Mouse (Mus musculus) heart, embryonic 11.5 days (tissue): ENCODE measurements around the gene Naa50. TPM values are rescaled to one million over a fixed set of nuclear protein-coding genes. Genes with fewer than 3 reads are reported as not detected.

Source experiments
- ATAC-seq: fragments of 200-750 bp; cut with Nextera tagmentation; replicated peaks from 2 replicates; pipeline ENCODE4 v1.8.0; 2017; ENCODE audit warnings: moderate library complexity; ENCODE audit not compliant: insufficient number of reproducible peaks, low FRiP score, low TSS enrichment
- H3K27ac ChIP-seq: fragments of 300-500 bp; sonication (generic); 2 replicates; pipeline ENCODE4 v1.5.1; 2014; ENCODE audit warnings: mild to moderate bottlenecking, low read depth, low read length
- H3K27me3 ChIP-seq: fragments of 300-500 bp; sonication (generic); 2 replicates; pipeline ENCODE4 v1.6.1; 2014; ENCODE audit warnings: mild to moderate bottlenecking, low read length, mixed read lengths; ENCODE audit not compliant: control insufficient read depth, insufficient read depth
- H3K36me3 ChIP-seq: fragments of 300-500 bp; sonication (generic); 2 replicates; pipeline ENCODE4 v1.6.1; 2014; ENCODE audit warnings: mild to moderate bottlenecking, low read length, moderate library complexity, mixed read lengths; ENCODE audit not compliant: control insufficient read depth, insufficient read depth
- H3K4me1 ChIP-seq: fragments of 300-500 bp; sonication (generic); 2 replicates; pipeline ENCODE4 v1.6.1; 2014; ENCODE audit warnings: low read length; ENCODE audit not compliant: control insufficient read depth, insufficient read depth
- H3K4me2 ChIP-seq: fragments of 300-500 bp; sonication (generic); 2 replicates; pipeline ENCODE4 v1.6.1; 2014; ENCODE audit warnings: mild to moderate bottlenecking, moderate library complexity
- H3K4me3 ChIP-seq: fragments of 300-500 bp; sonication (generic); 2 replicates; pipeline ENCODE4 v1.5.1; 2014; ENCODE audit warnings: low read depth, low read length
- H3K9ac ChIP-seq: fragments of 300-500 bp; sonication (generic); 2 replicates; pipeline ENCODE4 v1.6.1; 2014; ENCODE audit warnings: mild to moderate bottlenecking, low read depth, low read length, moderate library complexity
- H3K9me3 ChIP-seq: fragments of 300-500 bp; sonication (generic); replicated peaks from 2 replicates; pipeline ENCODE4 v1.6.1; 2016; ENCODE audit warnings: low read length; ENCODE audit not compliant: control insufficient read depth
- WGBS: fragments of 180-500 bp; shearing (Covaris S2); extraction: QIAGEN DNeasy Blood & Tissue Kit; methylation state at CpG from one replicate; pipeline ENCODE4 v1.1.7; 2014; ENCODE audit not compliant: insufficient replicate concordance; 5-methylcytosine and 5-hydroxymethylcytosine counted together
- polyA plus RNA-seq: library from polyadenylated mRNA; unstranded; fragments of >200 nt; fragmentation: Nextera tagmentation; extraction: Ambion mirVana; gene quantifications from 2 replicates; pipeline ENCODE4 v1.2.1, GENCODE M21; 2014

Naa50 gene
- 58.5 and 75.5 TPM in 2 replicates for polyA plus RNA-seq

- Histone ChIP-seq H3K4me3 (peak within 1 kb of the TSS; percentile 90), H3K27ac (peak within 1 kb of the TSS; percentile 99), H3K9ac (peak within 1 kb of the TSS; percentile 94), H3K4me2 (peak within 1 kb of the TSS; percentile 98), H3K4me1 (peaks cover 10% of the 10 kb centered on the region; the same call in 1 of the 2 replicates), H3K9me3 (no peaks in the 10 kb centered on the region), H3K27me3 (no peaks in the 10 kb centered on the region), H3K36me3 (no peaks in the 10 kb centered on the region)
- ATAC-seq, result peak; percentile 92
- under 1% methylated on average over 67 of the region's 71 CpGs for WGBS
Observed at GRCm38 (mm10) chr16:44139536-44140185, at the start of gene Naa50, which contains the start of gene Atp6v1a. Gene Naa50, plus strand, starts transcription at chr16:44139830. Gene Atp6v1a, minus strand, starts transcription at chr16:44139705.

DNA sequence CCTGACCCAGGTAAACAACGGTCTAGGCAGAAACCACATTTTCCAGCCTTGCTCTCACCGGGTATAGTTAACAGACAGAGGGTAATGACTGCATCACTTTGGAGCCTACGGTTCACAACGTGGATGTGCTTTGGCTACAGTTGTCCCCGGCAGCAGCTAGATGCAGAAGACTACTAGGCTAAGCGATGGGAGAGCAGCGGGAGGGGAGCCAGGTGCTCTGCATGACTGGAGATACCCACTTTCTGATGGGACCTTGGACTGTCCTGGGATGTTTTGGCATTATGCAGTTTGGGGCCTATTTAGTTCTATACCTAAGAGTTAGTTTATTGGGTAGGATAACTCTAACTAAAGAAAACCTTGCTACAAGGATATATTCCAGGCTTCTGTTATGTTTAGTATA, 40.3 kb upstream of the Naa50 start:
- Histone ChIP-seq H3K9me3 (no peaks in the 10 kb centered on the region), H3K4me1 (no peaks in the 10 kb centered on the region), H3K27me3 (no peaks in the 10 kb centered on the region), H3K36me3 (peaks cover 28% of the 10 kb centered on the region), H3K9ac (no peak overlapping the region), H3K27ac (no peak overlapping the region), H3K4me3 (no peak overlapping the region), H3K4me2 (no peak overlapping the region)
- 89% methylated on average over 7 of the region's 7 CpGs for WGBS
- ATAC-seq, result no peak

DNA sequence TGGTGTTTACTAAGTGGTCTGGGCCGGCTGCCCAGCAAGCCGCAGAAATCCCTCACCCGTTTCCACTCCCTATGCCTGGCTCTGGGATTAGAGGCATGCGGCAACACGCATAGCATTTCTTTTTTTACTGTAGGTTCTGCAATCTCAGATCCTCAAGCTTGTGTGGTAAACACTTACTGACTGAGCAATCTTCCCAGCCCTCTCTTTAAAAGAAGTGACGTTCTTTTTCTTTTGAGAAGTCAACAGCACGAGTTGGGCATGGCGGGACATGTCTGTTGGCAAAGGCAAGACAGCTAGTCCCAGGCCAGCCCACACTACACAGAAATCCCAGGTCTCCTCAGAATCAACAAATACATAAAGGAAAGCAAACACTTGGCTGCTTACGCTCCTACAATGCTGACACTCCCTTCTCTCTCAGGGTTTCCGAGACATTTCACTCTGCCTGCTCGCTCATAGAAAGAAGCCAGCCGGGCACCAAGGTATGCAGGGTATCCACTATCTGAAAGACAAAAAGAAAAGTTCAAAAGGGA, 38.4 kb upstream of the Naa50 start:
- WGBS, result 93% methylated on average over 12 of the region's 12 CpGs
- H3K4me3 ChIP-seq, result no peak overlapping the region
- H3K4me2 ChIP-seq, result no peak overlapping the region
- H3K4me1 ChIP-seq, result no peaks in the 10 kb centered on the region
- H3K27ac ChIP-seq, result no peak overlapping the region
- H3K9me3 ChIP-seq, result no peaks in the 10 kb centered on the region
- no peak overlapping the region for H3K9ac ChIP-seq
- no peaks in the 10 kb centered on the region for H3K27me3 ChIP-seq
- H3K36me3 ChIP-seq, result peaks cover 28% of the 10 kb centered on the region
- no peak for ATAC-seq

DNA sequence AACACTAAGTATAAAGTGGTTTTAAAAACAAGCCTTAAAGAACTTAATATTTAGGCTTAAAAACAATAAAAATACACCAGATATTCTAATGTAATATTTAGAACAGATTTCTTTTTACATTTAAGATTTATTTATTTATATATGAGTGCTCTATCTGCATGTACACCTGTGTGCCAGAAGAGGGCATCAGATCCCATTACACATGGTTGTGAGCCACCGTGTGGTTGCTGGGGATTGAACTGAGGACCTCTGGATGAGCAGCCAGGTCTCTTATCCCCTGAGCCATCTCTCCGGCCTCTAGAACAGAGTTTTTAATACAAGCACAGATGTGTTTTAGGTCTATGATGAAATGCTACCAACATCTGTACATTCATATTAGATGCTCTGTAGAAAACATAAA, 36.7 kb upstream of the Naa50 start:
- Histone ChIP-seq H3K9ac (no peak overlapping the region), H3K9me3 (no peaks in the 10 kb centered on the region), H3K36me3 (peaks cover 35% of the 10 kb centered on the region), H3K4me2 (no peak overlapping the region), H3K27me3 (no peaks in the 10 kb centered on the region), H3K4me3 (no peak overlapping the region), H3K4me1 (no peaks in the 10 kb centered on the region), H3K27ac (no peak overlapping the region)
- ATAC-seq, result no peak
- WGBS, result 84% methylated on average over 2 of the region's 2 CpGs

DNA sequence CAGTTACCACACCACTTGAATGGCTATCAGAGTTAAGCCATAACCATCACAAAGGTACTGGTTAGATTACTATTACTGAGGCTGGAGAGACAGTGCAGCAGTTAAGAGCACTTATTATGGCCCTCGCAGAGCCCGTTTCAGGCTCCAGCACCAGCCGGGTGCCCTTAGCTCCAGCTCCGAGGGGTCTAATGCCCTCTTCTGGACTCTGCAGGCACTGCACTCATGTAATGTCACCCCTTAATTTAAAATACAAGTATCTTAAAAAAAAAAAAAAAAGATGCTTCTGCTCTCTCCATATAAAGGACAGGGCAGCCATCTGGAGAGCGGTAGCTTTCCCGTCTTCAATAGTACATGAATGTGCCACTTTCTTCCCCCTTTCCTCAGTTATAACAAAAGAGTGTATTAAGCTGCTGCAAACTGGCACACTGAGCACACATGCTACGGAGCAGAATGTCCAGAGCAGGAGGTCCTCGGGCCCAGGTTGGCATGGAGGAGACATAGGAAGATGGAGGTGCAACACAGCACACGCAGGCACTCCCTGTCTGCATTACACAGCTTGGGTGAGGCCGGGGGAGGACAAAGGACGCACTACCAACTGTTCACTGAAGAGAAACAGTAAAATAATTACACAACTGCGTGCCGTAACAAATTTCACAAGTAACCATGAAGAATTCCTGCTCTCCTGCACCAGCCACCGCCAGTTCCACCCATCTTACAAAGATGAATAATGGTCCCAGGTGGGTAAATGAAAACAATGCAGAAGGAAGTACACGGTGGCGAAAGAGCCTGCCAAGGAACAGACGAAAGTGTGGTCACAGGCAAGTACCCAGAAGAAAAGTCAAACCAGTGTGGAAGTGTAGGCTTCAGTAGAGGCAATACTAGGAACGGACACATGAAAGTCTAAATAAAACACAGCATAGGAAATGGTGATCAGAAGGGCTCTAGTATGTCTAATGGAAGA, 35.5 kb upstream of the Naa50 start:
- Histone ChIP-seq H3K27me3 (no peaks in the 10 kb centered on the region), H3K9me3 (no peaks in the 10 kb centered on the region), H3K4me1 (no peaks in the 10 kb centered on the region), H3K36me3 (peaks cover 29% of the 10 kb centered on the region), H3K4me2 (no peak overlapping the region), H3K9ac (no peak overlapping the region), H3K27ac (no peak overlapping the region), H3K4me3 (no peak overlapping the region)
- no peak for ATAC-seq
- WGBS, result 88% methylated on average over 18 of the region's 18 CpGs

GRCm38 (mm10) chr16:44105211-44105610, 34.4 kb upstream of the Naa50 start:
- H3K27me3 ChIP-seq, result no peaks in the 10 kb centered on the region
- 87% methylated on average over 2 of the region's 2 CpGs for WGBS
- H3K36me3 ChIP-seq, result peaks cover 24% of the 10 kb centered on the region
- no peaks in the 10 kb centered on the region for H3K4me1 ChIP-seq
- H3K27ac ChIP-seq, result no peak overlapping the region
- no peaks in the 10 kb centered on the region for H3K9me3 ChIP-seq
- H3K9ac ChIP-seq, result no peak overlapping the region
- ATAC-seq, result no peak
- H3K4me3 ChIP-seq, result no peak overlapping the region
- no peak overlapping the region for H3K4me2 ChIP-seq

DNA sequence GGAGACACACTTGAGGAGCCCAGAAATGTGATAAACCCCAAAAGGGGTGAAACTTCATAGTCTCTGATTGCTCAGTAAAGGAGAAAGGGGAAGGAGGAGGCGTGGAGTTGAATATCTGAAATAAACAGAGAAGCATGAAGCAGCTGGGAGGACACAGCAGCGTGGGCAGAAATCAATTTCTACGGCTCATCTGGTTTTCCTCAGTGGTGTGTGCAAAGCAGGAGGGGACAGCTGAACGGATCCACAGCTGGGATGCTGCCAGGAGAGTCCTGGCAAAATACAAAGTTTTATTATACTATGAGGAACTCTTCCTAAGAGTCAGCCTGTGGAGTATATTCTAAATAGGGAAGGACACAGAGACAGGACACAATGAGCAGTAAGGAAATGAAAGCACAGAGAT, 30.6 kb upstream of the Naa50 start:
- no peak overlapping the region for H3K4me2 ChIP-seq
- no peaks in the 10 kb centered on the region for H3K9me3 ChIP-seq
- no peaks in the 10 kb centered on the region for H3K27me3 ChIP-seq
- WGBS, result 79% methylated on average over 4 of the region's 4 CpGs
- no peak overlapping the region for H3K9ac ChIP-seq
- no peaks in the 10 kb centered on the region for H3K4me1 ChIP-seq
- ATAC-seq, result no peak
- no peak overlapping the region for H3K27ac ChIP-seq
- H3K36me3 ChIP-seq, result peaks cover 12% of the 10 kb centered on the region
- no peak overlapping the region for H3K4me3 ChIP-seq

DNA sequence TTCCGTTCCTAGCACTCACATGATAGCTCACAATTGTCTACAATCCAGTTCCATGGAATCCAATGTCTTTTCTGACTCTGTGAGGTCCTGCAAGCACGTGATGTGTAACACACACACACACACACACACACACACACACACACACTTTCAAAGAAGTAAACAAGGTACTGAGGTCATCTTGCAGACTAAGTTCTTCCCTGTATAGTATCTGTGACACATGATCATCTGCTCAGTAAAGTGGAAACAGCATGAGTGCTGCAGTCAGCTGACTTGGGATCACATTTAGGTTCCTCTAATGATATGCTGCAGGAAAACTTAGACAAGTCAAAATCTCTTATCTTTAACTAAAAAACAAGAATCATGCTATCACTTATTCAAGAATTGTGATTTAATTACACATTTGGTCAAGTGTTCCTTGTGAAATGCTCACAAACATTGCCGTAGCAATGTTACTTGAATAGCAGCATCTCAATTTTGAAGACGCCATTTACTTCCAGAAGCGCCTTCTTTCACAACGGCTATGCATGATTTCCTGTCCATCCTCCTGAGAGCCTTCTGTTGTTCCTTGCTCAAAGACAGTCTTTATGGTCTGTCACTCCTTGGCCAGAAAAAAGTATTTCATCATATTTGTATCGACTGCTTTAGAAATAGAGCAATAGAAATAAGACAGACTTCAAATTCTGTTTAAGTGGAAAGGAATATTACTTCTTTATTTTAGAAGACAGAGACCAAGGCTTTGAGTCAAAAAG, 19.7 kb upstream of the Naa50 start:
- Histone ChIP-seq H3K27ac (no peak overlapping the region), H3K9ac (no peak overlapping the region), H3K4me3 (no peak overlapping the region), H3K36me3 (no peaks in the 10 kb centered on the region; the same call in 1 of the 2 replicates), H3K4me2 (no peak overlapping the region), H3K27me3 (no peaks in the 10 kb centered on the region), H3K9me3 (no peaks in the 10 kb centered on the region), H3K4me1 (no peaks in the 10 kb centered on the region)
- 87% methylated on average over 7 of the region's 7 CpGs for WGBS
- ATAC-seq, result no peak
